11 mouse cellular contexts compared by ENCODE assay signal in genomic region chr4:120729441-120729840, GRCm38 (mm10). TPM values are rescaled to one million over a fixed set of nuclear protein-coding genes. Genes with fewer than 3 reads are reported as not detected.
"Had no signal": no experiment of that assay in that cellular context is flagged by ENCODE, and none has a peak within 500 bp of the region (broad histone marks: within the 10 kb centered on the region; RNA-seq: fewer than 3 reads in every experiment).

No protein-coding gene starts in this region.

- H3K4me3 ChIP-seq: layer of hippocampus, adult 2 months; limb, embryonic 13.5 days; liver, embryonic 15.5 days; neural tube, embryonic 12.5 days had no signal

- DNase-seq: midbrain, embryonic 14.5 days; right cerebral cortex, postnatal 14 days had no signal

- H3K4me2 ChIP-seq: limb, embryonic 13.5 days; liver, embryonic 15.5 days; neural tube, embryonic 12.5 days had no signal

- H3K9me3 ChIP-seq: limb, embryonic 13.5 days; liver, embryonic 15.5 days; neural tube, embryonic 12.5 days had no signal

- H3K9ac ChIP-seq: limb, embryonic 13.5 days; liver, embryonic 15.5 days; neural tube, embryonic 12.5 days had no signal

- ATAC-seq: lung, postnatal 0 days had no signal

- H3K36me3 ChIP-seq: limb, embryonic 13.5 days; liver, embryonic 15.5 days; neural tube, embryonic 12.5 days had no signal

- H3K27ac ChIP-seq: layer of hippocampus, adult 2 months; limb, embryonic 13.5 days; liver, embryonic 15.5 days; neural tube, embryonic 12.5 days; stomach, postnatal 0 days had no signal

RNA-seq across cellular contexts. Expression of gene Kcnq4, which starts 19.0 kb away (rescaled TPM):
- total RNA-seq: megakaryocyte progenitor cell, adult 5-6 weeks; monocyte, adult 5-6 weeks; neutrophil, adult 5-6 weeks had no signal
